Mouse (Mus musculus) erythroblast, embryonic 14.5 days (primary cell): ENCODE data around the gene 1700020A23Rik. TPM values are rescaled to one million over a fixed set of nuclear protein-coding genes. Genes with fewer than 3 reads are reported as not detected.

ENCODE experiments used
- H3K27me3 ChIP-seq: 2 replicates; pipeline ENCODE4 v1.6.1; 2012; ENCODE audit warnings: inconsistent platforms; ENCODE audit not compliant: control insufficient read depth
- H3K36me3 ChIP-seq: 2 replicates; pipeline ENCODE4 v1.6.1; 2012; ENCODE audit warnings: mild to moderate bottlenecking, inconsistent platforms; ENCODE audit not compliant: control insufficient read depth
- H3K4me1 ChIP-seq: 2 replicates; pipeline ENCODE4 v1.6.1; 2012; ENCODE audit warnings: inconsistent platforms; ENCODE audit not compliant: control insufficient read depth
- H3K4me3 ChIP-seq: replicated peaks from 2 replicates; pipeline ENCODE3; 2012; ENCODE audit warnings: moderate library complexity, mild to moderate bottlenecking, inconsistent platforms
- H3K9me3 ChIP-seq: 2 replicates; pipeline ENCODE4 v1.6.1; 2012; ENCODE audit warnings: low read length, inconsistent platforms, mixed read lengths; ENCODE audit not compliant: control insufficient read depth
- GATA1 ChIP-seq: IDR thresholded peaks from 2 replicates; pipeline ENCODE4 v1.6.1; 2012; ENCODE audit warnings: low read length, inconsistent platforms, mixed read lengths
- TAL1 ChIP-seq: IDR thresholded peaks from 3 replicates; pipeline ENCODE4 v1.6.1; 2012; ENCODE audit warnings: low read length, inconsistent platforms, mixed read lengths
- polyA plus RNA-seq: library from polyadenylated mRNA; stranded (reverse); fragments of >175 nt; gene quantifications from 2 replicates; pipeline ENCODE4 v1.2.3, GENCODE M21; 2012

Gene 1700020A23Rik
- polyA plus RNA-seq, 1 experiment: not detected

- Histone ChIP-seq H3K4me1 (peaks cover 47% of the 10 kb centered on the region), H3K27me3 (no peaks in the 10 kb centered on the region), H3K4me3 (no peak overlapping the region), H3K9me3 (no peaks in the 10 kb centered on the region), H3K36me3 (peaks cover 81% of the 10 kb centered on the region)
- TF ChIP-seq GATA1 (no peak), TAL1 (no peak)
These were observed 37.1 kb downstream of the 1700020A23Rik start for GRCm38 (mm10) chr2:130442162-130442561.

- no peaks in the 10 kb centered on the region for H3K9me3 ChIP-seq
- peaks cover 20% of the 10 kb centered on the region for H3K36me3 ChIP-seq
These were observed 43.4 kb downstream of the 1700020A23Rik start for GRCm38 (mm10) chr2:130448449-130448848.

GRCm38 (mm10) chr2:130449021-130449793 is 44.1 kb downstream of the 1700020A23Rik start:
- TF ChIP-seq TAL1 (no peak), GATA1 (no peak)
- H3K4me3 ChIP-seq: peak overlapping the region; percentile 95
- no peaks in the 10 kb centered on the region for H3K9me3 ChIP-seq
- H3K4me1 ChIP-seq: peaks cover 42% of the 10 kb centered on the region
- H3K36me3 ChIP-seq: peaks cover 14% of the 10 kb centered on the region
- H3K27me3 ChIP-seq: peaks cover 20% of the 10 kb centered on the region

More at GRCm38 (mm10) chr2:130448449-130448848, 43.4 kb downstream of the 1700020A23Rik start:
- H3K4me3 ChIP-seq: no peak overlapping the region
- no peak for TF ChIP-seq TAL1
- TF ChIP-seq GATA1: no peak
- H3K4me1 ChIP-seq: peaks cover 39% of the 10 kb centered on the region
- H3K27me3 ChIP-seq: peaks cover 20% of the 10 kb centered on the region

GRCm38 (mm10) chr2:130449794-130450433 is 44.9 kb downstream of the 1700020A23Rik start, which contains the start of gene Ptpra:
Gene Ptpra, plus strand, starts transcription at chr2:130450278.
- TF ChIP-seq GATA1 (no peak), TAL1 (no peak)
- Histone ChIP-seq H3K36me3 (peaks cover 7% of the 10 kb centered on the region), H3K4me1 (peaks cover 49% of the 10 kb centered on the region), H3K9me3 (no peaks in the 10 kb centered on the region), H3K27me3 (peaks cover 20% of the 10 kb centered on the region), H3K4me3 (peak within 1 kb of the TSS; percentile 95)

GRCm38 (mm10) chr2:130450434-130450796 is 45.4 kb downstream of the 1700020A23Rik start:
- Histone ChIP-seq H3K9me3 (no peaks in the 10 kb centered on the region), H3K36me3 (peaks cover 9% of the 10 kb centered on the region), H3K4me1 (peaks cover 52% of the 10 kb centered on the region), H3K27me3 (peaks cover 20% of the 10 kb centered on the region), H3K4me3 (peak overlapping the region; percentile 95)
- TF ChIP-seq TAL1: no peak
- no peak for TF ChIP-seq GATA1

GRCm38 (mm10) chr2:130451086-130451726 is 46.1 kb downstream of the 1700020A23Rik start:
- H3K27me3 ChIP-seq: peaks cover 20% of the 10 kb centered on the region
- H3K4me3 ChIP-seq: peak overlapping the region; percentile 95
- TF ChIP-seq GATA1 (no peak), TAL1 (no peak)
- no peaks in the 10 kb centered on the region for H3K9me3 ChIP-seq
- peaks cover 52% of the 10 kb centered on the region for H3K4me1 ChIP-seq
- H3K36me3 ChIP-seq: peaks cover 11% of the 10 kb centered on the region

- H3K9me3 ChIP-seq: no peaks in the 10 kb centered on the region
- peaks cover 53% of the 10 kb centered on the region for H3K4me1 ChIP-seq
- H3K4me3 ChIP-seq: peak overlapping the region; percentile 95
- H3K36me3 ChIP-seq: peaks cover 12% of the 10 kb centered on the region
- no peak for TF ChIP-seq GATA1
- H3K27me3 ChIP-seq: peaks cover 20% of the 10 kb centered on the region
These were observed 46.6 kb downstream of the 1700020A23Rik start for GRCm38 (mm10) chr2:130451727-130452090.

- Histone ChIP-seq H3K4me1 (peaks cover 53% of the 10 kb centered on the region), H3K9me3 (no peaks in the 10 kb centered on the region), H3K36me3 (peaks cover 13% of the 10 kb centered on the region), H3K27me3 (peaks cover 20% of the 10 kb centered on the region), H3K4me3 (no peak overlapping the region)
- no peak for TF ChIP-seq GATA1
These were observed 47.2 kb downstream of the 1700020A23Rik start for GRCm38 (mm10) chr2:130452266-130452665.

- TF ChIP-seq TAL1 (no peak), GATA1 (no peak)
- H3K9me3 ChIP-seq: no peaks in the 10 kb centered on the region
- H3K4me3 ChIP-seq: no peak overlapping the region
- H3K36me3 ChIP-seq: peaks cover 17% of the 10 kb centered on the region
- peaks cover 15% of the 10 kb centered on the region for H3K27me3 ChIP-seq
- H3K4me1 ChIP-seq: peaks cover 53% of the 10 kb centered on the region
These were observed 48.4 kb downstream of the 1700020A23Rik start for GRCm38 (mm10) chr2:130453421-130453820.
